Mouse (Mus musculus): ENCODE data around the gene Jpt1.

DNA sequence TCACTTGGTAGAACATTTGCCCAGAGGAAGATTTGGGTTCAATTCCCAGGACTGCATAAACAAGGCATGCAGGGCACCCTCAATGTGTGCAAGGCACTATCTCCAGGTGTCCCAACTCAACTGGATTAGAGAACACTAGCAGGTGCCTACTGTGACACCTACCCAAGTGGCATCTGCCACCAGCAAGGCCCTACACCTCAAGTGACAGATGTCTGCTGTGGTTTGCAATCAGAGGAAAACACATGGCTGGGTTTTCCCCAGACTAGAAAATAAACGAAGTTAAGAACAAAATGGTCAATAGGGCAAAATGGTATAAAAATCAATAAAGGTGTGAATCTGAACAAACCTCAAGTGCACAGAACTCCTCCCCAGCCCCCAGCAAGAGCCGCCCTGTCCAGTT lies 6.1 kb downstream of the Jpt1 start:
- TF ChIP-seq POLR2A (IDR thresholded peaks at IDR 0.05; ENCODE audit: extremely low read depth, insufficient read depth, low read length) (no peak), CTCF (IDR thresholded peaks at IDR 0.05; ENCODE audit: low read depth, low read length) (no peak)
